Mouse (Mus musculus): Measurements from ENCODE around the gene Psenen. TPM values are rescaled to one million over a fixed set of nuclear protein-coding genes. Genes with fewer than 3 reads are reported as not detected.

The Psenen gene
- polyA plus RNA-seq, 1 experiment from 2014 or later = 185 TPM

DNA sequence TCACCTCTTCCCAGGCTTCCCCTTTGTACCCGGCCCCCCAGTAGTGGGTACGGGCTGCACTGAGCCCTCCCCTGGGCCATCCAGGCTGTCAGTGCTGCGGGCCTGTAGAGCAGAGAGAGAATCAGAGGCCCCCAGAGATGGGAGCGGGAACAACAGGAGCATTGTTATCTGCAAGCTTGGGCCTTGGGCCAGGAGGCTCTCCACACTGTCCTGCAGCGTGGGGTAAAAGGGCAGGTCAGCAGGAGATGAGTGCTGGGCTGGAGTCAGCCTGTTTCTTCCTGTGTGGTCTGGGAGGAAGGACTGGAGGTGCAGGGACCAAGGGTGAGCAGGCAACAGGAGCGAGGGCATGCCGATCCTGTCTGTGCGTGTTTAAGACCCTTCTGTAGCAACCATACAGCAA lies 30.5 kb downstream of the Psenen start:
- Histone ChIP-seq H3K36me3 (ENCODE audit: control insufficient read depth, insufficient read depth, low read length) (peaks cover 12% of the 10 kb centered on the region; the same call in 1 of the 2 replicates), H3K4me1 (replicated peaks; ENCODE audit: control insufficient read depth, insufficient read depth) (no peaks in the 10 kb centered on the region), H3K27ac (replicated peaks) (no peak overlapping the region), H3K9me3 (ENCODE audit: control insufficient read depth, low read length) (no peaks in the 10 kb centered on the region), H3K4me3 (ENCODE audit: low read depth, low read length) (no peak overlapping the region), H3K9ac (ENCODE audit: low read length) (no peak overlapping the region), H3K27me3 (ENCODE audit: control insufficient read depth, insufficient read depth, low read length) (no peaks in the 10 kb centered on the region), H3K4me2 (replicated peaks; ENCODE audit: low read depth) (no peak overlapping the region)
- DNase-seq (ENCODE audit: low spot score) (no peak), ATAC-seq (ENCODE audit: low FRiP score, low TSS enrichment) (no peak)
- no peak for TF ChIP-seq EP300 (optimal IDR thresholded peaks at IDR 0.05)
- TF ChIP-seq CTCF (IDR thresholded peaks at IDR 0.05; ENCODE audit: low read depth) = no peak
- WGBS = 64% methylated on average over 8 of the region's 8 CpGs

- ATAC-seq (ENCODE audit: low FRiP score, low TSS enrichment) (no peak), DNase-seq (ENCODE audit: low spot score) (no peak)
- Histone ChIP-seq H3K36me3 (ENCODE audit: control insufficient read depth, insufficient read depth, low read length) (peaks cover 14% of the 10 kb centered on the region; the same call in 1 of the 2 replicates), H3K27me3 (ENCODE audit: control insufficient read depth, insufficient read depth, low read length) (no peaks in the 10 kb centered on the region), H3K9ac (ENCODE audit: low read length) (no peak overlapping the region), H3K27ac (replicated peaks) (no peak overlapping the region), H3K4me1 (replicated peaks; ENCODE audit: control insufficient read depth, insufficient read depth) (no peaks in the 10 kb centered on the region), H3K4me3 (ENCODE audit: low read depth, low read length) (no peak overlapping the region), H3K4me2 (replicated peaks; ENCODE audit: low read depth) (no peak overlapping the region), H3K9me3 (ENCODE audit: control insufficient read depth, low read length) (no peaks in the 10 kb centered on the region)
- 82% methylated on average over 9 of the region's 9 CpGs for WGBS
- TF ChIP-seq EP300 (optimal IDR thresholded peaks at IDR 0.05) = no peak
- TF ChIP-seq CTCF (IDR thresholded peaks at IDR 0.05; ENCODE audit: low read depth) = no peak
Measured at GRCm38 (mm10) chr7:30531291-30531815, 32.1 kb downstream of the Psenen start.

DNA sequence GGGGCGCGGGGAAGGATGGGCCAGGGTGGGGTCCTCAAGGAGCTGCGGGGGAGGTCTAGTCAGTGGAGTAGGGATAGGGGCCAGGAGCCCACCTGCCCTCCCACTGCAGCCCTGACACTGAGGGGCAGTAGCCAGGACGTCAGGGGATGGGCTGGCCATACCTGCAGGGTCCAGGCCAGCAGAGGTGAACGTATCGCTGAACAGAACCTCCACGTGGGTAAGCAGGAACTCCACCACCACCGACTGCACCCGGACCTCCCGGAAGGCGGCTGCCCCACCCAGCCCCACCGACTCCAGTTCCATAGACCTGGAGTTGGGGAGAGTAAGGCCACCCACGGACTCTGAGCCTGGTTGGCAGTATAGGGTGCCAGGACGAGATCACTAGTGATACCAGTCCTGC lies 36.4 kb downstream of the Psenen start:
- ATAC-seq (ENCODE audit: low FRiP score, low TSS enrichment) = no peak

DNA sequence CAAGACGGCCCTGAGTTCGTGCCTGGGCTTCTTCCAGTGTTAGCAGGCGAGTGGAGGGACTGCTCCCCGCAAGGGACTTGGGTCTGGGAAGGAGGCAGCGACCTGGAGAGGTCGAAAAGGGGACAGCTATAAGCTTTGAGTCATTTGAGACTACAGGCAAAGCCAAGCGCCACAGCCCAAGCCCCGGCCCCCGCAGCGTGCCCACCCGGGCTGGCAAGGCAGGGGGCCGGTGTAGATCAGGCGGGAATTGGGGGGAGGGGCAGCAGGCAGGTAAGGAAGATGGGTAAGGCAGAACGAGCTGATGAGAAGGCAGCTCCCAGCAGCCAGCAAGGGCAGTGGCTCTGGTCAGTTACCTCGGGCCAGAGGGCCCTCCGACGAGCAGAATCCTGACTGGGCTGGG lies 37.0 kb downstream of the Psenen start:
- no peak overlapping the region for H3K27ac ChIP-seq (replicated peaks)
- TF ChIP-seq EP300 (optimal IDR thresholded peaks at IDR 0.05) (no peak), CTCF (IDR thresholded peaks at IDR 0.05; ENCODE audit: low read depth) (no peak)
- H3K4me2 ChIP-seq (replicated peaks; ENCODE audit: low read depth) = peak overlapping the region; percentile 33
- H3K9ac ChIP-seq (ENCODE audit: low read length) = peak overlapping the region; percentile 31; the same call in 1 of the 2 replicates
- no peaks in the 10 kb centered on the region for H3K27me3 ChIP-seq (ENCODE audit: control insufficient read depth, insufficient read depth, low read length)
- DNase-seq (ENCODE audit: low spot score) (no peak), ATAC-seq (ENCODE audit: low FRiP score, low TSS enrichment) (no peak)
- WGBS = 30% methylated on average over 17 of the region's 17 CpGs
- no peaks in the 10 kb centered on the region for H3K4me1 ChIP-seq (replicated peaks; ENCODE audit: control insufficient read depth, insufficient read depth)
- H3K36me3 ChIP-seq (ENCODE audit: control insufficient read depth, insufficient read depth, low read length) = peaks cover 19% of the 10 kb centered on the region; the same call in 1 of the 2 replicates
- H3K9me3 ChIP-seq (ENCODE audit: control insufficient read depth, low read length) = no peaks in the 10 kb centered on the region
- no peak overlapping the region for H3K4me3 ChIP-seq (ENCODE audit: low read depth, low read length)

More for the DNA sequence above, 36.4 kb downstream of the Psenen start:
- WGBS = 78% methylated on average over 14 of the region's 14 CpGs
- Histone ChIP-seq H3K4me1 (replicated peaks; ENCODE audit: control insufficient read depth, insufficient read depth) (no peaks in the 10 kb centered on the region), H3K9ac (ENCODE audit: low read length) (no peak overlapping the region), H3K4me3 (ENCODE audit: low read depth, low read length) (no peak overlapping the region), H3K4me2 (replicated peaks; ENCODE audit: low read depth) (no peak overlapping the region), H3K9me3 (ENCODE audit: control insufficient read depth, low read length) (no peaks in the 10 kb centered on the region), H3K36me3 (ENCODE audit: control insufficient read depth, insufficient read depth, low read length) (peaks cover 23% of the 10 kb centered on the region; the same call in 1 of the 2 replicates), H3K27ac (replicated peaks) (no peak overlapping the region), H3K27me3 (ENCODE audit: control insufficient read depth, insufficient read depth, low read length) (no peaks in the 10 kb centered on the region)
- TF ChIP-seq CTCF (IDR thresholded peaks at IDR 0.05; ENCODE audit: low read depth) (no peak), EP300 (optimal IDR thresholded peaks at IDR 0.05) (no peak)
- DNase-seq (ENCODE audit: low spot score) = no peak

DNA sequence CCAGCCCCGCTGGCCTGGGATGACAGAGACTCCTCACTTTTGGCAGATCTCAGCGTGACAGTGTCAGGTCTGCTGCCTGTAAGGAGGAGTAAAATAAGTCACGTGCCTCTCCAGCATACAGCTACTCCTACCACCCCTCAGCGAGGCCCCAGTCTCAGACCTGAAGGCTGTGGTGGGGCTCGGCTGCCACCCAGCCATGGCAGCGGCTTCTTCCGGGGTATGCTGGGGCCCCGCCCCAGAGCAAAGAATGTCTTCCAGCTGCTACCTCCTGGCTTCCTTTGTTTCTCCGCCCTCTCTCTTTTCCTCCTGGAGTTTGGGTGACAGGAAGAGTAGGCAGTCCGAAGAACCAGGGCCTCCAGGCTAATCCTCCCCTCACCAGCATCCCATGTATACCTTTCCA lies 37.5 kb downstream of the Psenen start:
- no peaks in the 10 kb centered on the region for H3K9me3 ChIP-seq (ENCODE audit: control insufficient read depth, low read length)
- TF ChIP-seq EP300 (optimal IDR thresholded peaks at IDR 0.05) (no peak), CTCF (IDR thresholded peaks at IDR 0.05; ENCODE audit: low read depth) (no peak)
- WGBS = 29% methylated on average over 10 of the region's 10 CpGs
- no peak overlapping the region for H3K4me3 ChIP-seq (ENCODE audit: low read depth, low read length)
- H3K27me3 ChIP-seq (ENCODE audit: control insufficient read depth, insufficient read depth, low read length) = no peaks in the 10 kb centered on the region
- no peak for DNase-seq (ENCODE audit: low spot score)
- H3K4me2 ChIP-seq (replicated peaks; ENCODE audit: low read depth) = peak overlapping the region; percentile 33
- ATAC-seq (ENCODE audit: low FRiP score, low TSS enrichment) = no peak
- 0 out of 2 replicates have a peak overlapping the region, but pooled peaks have one; percentile 8 for H3K27ac ChIP-seq (replicated peaks)
- H3K9ac ChIP-seq (ENCODE audit: low read length) = peak overlapping the region; percentile 31; the same call in 1 of the 2 replicates
- H3K36me3 ChIP-seq (ENCODE audit: control insufficient read depth, insufficient read depth, low read length) = peaks cover 19% of the 10 kb centered on the region; the same call in 1 of the 2 replicates
- H3K4me1 ChIP-seq (replicated peaks; ENCODE audit: control insufficient read depth, insufficient read depth) = no peaks in the 10 kb centered on the region

DNA sequence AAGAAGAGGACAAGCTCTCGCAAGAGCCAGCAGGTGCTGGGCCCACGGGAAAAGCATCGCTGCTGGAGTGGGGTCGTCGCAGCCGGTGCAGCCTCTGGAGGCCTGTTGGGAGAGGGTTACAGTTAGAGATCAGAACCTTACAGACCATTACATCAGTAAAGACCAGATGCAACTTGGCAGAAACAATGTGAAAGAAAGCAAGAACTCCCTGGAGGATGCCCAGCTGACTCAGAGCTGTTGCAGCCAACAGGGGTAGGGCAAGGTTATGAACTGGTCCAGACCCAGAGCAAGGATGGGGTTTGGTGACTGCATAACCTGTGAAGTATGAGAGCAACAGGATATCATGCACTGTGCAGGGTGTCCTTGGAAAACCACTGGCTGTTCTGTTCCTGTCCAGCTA lies 38.9 kb downstream of the Psenen start:
- H3K4me3 ChIP-seq (ENCODE audit: low read depth, low read length) = no peak overlapping the region
- DNase-seq (ENCODE audit: low spot score) (no peak), ATAC-seq (ENCODE audit: low FRiP score, low TSS enrichment) (no peak)
- H3K27me3 ChIP-seq (ENCODE audit: control insufficient read depth, insufficient read depth, low read length) = no peaks in the 10 kb centered on the region
- no peaks in the 10 kb centered on the region for H3K4me1 ChIP-seq (replicated peaks; ENCODE audit: control insufficient read depth, insufficient read depth)
- TF ChIP-seq CTCF (IDR thresholded peaks at IDR 0.05; ENCODE audit: low read depth) = no peak
- no peak for TF ChIP-seq EP300 (optimal IDR thresholded peaks at IDR 0.05)
- no peak overlapping the region for H3K27ac ChIP-seq (replicated peaks)
- 74% methylated on average over 6 of the region's 6 CpGs for WGBS
- H3K4me2 ChIP-seq (replicated peaks; ENCODE audit: low read depth) = no peak overlapping the region
- H3K9ac ChIP-seq (ENCODE audit: low read length) = no peak overlapping the region
- no peaks in the 10 kb centered on the region for H3K9me3 ChIP-seq (ENCODE audit: control insufficient read depth, low read length)
- H3K36me3 ChIP-seq (ENCODE audit: control insufficient read depth, insufficient read depth, low read length) = peaks cover 12% of the 10 kb centered on the region; the same call in 1 of the 2 replicates

All from stomach, postnatal 0 days (tissue).